Mouse (Mus musculus): ENCODE measurements around the gene Bcl2l12.

GRCm38 (mm10) chr7:44986879-44987718 is 11.4 kb downstream of the Bcl2l12 start:
- TF ChIP-seq NELFE (IDR thresholded peaks at IDR 0.05; ENCODE audit: low read depth, low read length) (peak; percentile 85), MAX (IDR thresholded peaks at IDR 0.05; ENCODE audit: low read length) (peak; percentile 71), USF1 (IDR thresholded peaks at IDR 0.05; ENCODE audit: low read depth, low read length) (0 out of 2 replicates have a peak, but pooled peaks have one; percentile 4), CTCF (IDR thresholded peaks at IDR 0.05 in 2 of 3, conservative IDR thresholded peaks at IDR 0.05 in 1 of 3; ENCODE audit: control insufficient read depth in 1 of 3, insufficient read depth in 1 of 3, low read depth in 2 of 3, low read length in 3 of 3, poor library complexity in 1 of 3, severe bottlenecking in 1 of 3) (no peak), GATA1 (IDR thresholded peaks at IDR 0.05; ENCODE audit: low read depth, low read length) (no peak), GABPA (IDR thresholded peaks at IDR 0.05; ENCODE audit: low read depth, low read length) (no peak), RCOR1 (IDR thresholded peaks at IDR 0.05; ENCODE audit: low read depth, low read length) (0 out of 2 replicates have a peak, but pooled peaks have one; percentile 35), HCFC1 (IDR thresholded peaks at IDR 0.05; ENCODE audit: low read depth, low read length) (no peak), POLR2A (IDR thresholded peaks at IDR 0.05; ENCODE audit: control insufficient read depth in 1 of 2, insufficient read depth in 1 of 2, low read depth in 1 of 2, low read length in 2 of 2, poor library complexity in 1 of 2) (peak in 1 of 2 experiments; percentile 85; a peak in 3 of 4 replicates), ELF1 (IDR thresholded peaks at IDR 0.05; ENCODE audit: low read depth, low read length) (peak; percentile 59)
